Mouse (Mus musculus) naive thymus-derived CD4-positive, alpha-beta T cell, adult 2 months (primary cell): ENCODE data around the gene Ablim1.

Experiments used
- DNase-seq: peaks from one replicate; pipeline ENCODE4 v3.0.0-alpha.2; 2011; ENCODE audit warnings: low read depth

The Ablim1 gene

GRCm38 (mm10) chr19:57219758-57220157 is 95.0 kb downstream of the Ablim1 start:
- no peak for DNase-seq

- DNase-seq, result no peak
These were observed 97.6 kb downstream of the Ablim1 start for GRCm38 (mm10) chr19:57217161-57217560.

- DNase-seq, result no peak
These were observed 99.2 kb downstream of the Ablim1 start for GRCm38 (mm10) chr19:57215527-57215926.

GRCm38 (mm10) chr19:57212406-57212805 is 102.3 kb downstream of the Ablim1 start:
- no peak for DNase-seq

GRCm38 (mm10) chr19:57211444-57212111 is 103.1 kb downstream of the Ablim1 start:
- peak; percentile 51 for DNase-seq

- no peak for DNase-seq
These were observed 103.8 kb downstream of the Ablim1 start for GRCm38 (mm10) chr19:57210924-57211323.

GRCm38 (mm10) chr19:57204101-57204500 is 110.6 kb downstream of the Ablim1 start:
- DNase-seq, result no peak

GRCm38 (mm10) chr19:57202554-57202953 is 112.2 kb downstream of the Ablim1 start:
- no peak for DNase-seq

GRCm38 (mm10) chr19:57201090-57201483 is 113.6 kb downstream of the Ablim1 start:
- no peak for DNase-seq

DNA sequence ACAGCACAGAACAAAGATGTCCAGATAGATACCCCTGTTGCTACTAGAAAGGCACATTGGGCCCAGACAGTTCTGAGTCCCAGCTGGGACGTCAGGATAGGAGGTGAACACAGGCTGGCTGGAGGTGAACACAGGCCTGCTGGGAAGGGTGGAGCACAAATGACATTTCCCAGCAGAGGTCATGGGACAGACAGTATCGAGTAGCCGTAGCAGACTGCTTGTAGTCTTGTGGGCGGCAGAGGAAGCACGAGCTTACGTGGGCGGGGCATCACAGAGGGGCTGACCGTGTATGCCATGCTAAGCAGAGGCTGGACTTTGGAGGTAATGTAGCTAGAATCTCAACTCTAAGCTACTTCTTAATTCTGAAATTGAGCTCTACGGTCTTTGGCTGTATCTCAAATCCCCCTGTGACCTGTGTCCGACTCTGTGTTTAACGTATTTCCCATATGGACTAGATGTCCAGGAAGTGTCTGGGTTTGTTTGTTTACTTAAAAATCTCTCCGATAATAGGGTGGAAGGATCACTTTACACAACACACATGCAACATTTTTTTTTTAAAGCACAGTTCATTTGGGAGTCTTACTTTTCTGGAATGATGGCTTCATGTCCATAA is 114.1 kb downstream of the Ablim1 start:
- DNase-seq, result no peak

DNA sequence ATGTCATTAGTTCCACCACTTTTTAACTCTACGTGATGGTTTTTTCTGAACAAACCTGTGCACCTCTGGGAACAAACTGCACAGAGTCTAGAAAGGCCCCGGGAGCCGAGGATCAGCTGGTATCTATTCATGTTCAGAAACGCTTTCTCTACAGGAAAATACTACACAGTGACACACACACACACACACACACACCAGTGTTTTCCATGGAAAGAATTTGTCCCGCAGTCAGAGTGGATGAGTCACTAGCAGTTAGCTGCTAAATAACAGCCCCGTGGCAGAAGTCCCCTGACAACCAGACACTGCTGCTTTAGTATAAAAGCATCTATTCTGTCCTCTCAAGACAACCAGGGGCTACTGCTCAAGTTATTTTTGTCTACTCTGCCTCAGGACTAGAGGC is 115.4 kb downstream of the Ablim1 start:
- DNase-seq, result no peak

DNA sequence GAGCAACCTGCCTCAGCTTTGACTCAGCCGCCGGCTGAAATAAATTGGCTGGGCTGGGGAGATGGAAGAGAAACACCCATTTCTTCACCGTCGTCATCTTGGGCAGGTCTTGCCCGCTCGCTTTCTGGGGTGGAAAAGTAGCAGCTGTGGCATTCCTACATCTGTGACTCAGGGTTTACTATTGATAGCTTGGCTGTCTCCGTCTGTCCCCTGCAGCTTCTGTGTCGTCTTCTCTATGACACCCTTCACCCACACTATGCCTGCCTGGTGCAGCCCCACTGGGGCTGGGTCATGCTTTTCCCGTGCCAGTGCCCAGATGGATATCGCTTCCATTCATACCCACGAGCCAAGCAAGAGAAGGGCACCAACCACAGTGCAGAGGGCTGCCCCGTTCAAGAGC is 116.2 kb downstream of the Ablim1 start:
- no peak for DNase-seq

DNA sequence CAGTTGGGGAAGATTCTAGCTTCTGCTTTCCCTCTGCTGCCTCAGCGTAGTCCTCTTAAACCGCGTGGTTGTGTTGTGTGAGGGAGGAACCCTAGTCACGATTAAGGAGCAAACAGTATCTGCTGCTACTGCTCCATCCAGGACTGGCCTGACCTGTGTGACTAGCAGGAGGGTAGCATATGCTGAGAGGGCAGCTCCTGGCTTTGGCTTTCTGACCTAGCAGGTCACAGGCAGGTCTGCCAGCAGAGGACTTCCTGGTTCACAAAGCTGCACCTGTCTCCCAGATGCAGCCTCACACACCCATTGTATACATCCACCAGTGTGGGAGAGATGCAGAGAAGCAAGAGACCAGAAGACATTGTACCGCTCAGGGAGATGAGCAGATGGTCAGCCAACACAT is 116.7 kb downstream of the Ablim1 start:
- no peak for DNase-seq

- peak; percentile 23 for DNase-seq
These were observed 117.5 kb downstream of the Ablim1 start for GRCm38 (mm10) chr19:57197043-57197817.

DNA sequence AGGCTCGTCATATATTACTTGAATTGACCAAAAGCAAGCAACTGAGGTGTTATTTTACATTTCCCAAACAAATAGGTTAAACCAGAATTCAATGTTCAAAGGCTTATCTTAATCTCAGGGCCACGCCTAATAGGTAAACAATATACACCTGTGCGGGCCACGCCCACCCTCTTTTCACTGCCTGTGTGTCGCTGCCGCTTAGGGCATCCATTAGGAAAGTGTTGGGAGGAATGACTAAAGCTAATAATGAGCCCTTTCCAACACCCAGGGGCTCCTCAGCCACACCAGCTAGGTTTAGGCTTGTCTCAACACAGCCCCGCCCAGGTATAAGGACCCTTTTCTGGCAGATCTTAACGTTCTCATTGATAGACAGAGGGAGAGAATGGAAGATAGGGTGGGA is 118.1 kb downstream of the Ablim1 start:
- no peak for DNase-seq

GRCm38 (mm10) chr19:57195169-57195930 is 119.4 kb downstream of the Ablim1 start:
- no peak for DNase-seq

GRCm38 (mm10) chr19:57193958-57194357 is 120.8 kb downstream of the Ablim1 start:
- DNase-seq, result peak; percentile 9

DNA sequence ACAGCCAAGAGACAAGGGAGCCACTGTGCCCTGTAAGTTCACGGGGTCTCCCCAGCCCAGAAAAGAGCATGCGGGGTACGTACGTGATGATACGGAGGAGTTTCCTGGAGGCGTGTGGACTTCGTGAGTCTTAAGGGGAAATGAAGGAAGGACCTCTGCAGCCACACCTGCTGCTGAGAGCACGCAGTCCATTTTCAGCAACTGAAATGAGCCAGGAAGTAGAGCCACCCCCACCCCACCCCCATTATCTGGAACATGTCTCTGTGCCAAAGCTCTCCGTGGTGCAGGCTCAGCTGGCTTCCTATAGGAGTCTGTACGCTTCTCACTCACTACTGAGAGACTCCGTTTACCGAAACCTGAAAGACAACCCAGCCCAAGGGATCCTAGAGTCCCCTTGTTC is 121.3 kb downstream of the Ablim1 start:
- no peak for DNase-seq

GRCm38 (mm10) chr19:57191109-57191508 is 123.6 kb downstream of the Ablim1 start:
- no peak for DNase-seq

DNA sequence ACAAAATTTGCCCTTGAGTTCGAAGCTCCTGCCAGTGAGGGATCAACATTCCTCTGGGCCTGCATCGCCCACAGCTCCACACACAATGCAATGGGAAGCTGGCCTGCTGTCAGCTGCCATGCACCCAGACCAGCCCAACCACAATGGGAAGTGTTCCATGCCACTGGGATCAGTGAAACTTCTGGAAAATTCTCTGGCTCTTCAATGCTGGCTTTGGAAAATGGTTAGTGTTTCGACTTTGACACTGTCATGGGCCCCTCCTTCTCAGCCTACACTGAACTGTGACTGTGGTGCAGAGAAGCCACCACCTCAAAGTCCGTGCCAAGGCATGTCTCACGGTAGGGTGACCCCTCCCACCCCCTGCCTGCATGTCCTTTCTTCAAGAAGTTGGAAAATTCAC is 125.3 kb downstream of the Ablim1 start:
- no peak for DNase-seq

DNA sequence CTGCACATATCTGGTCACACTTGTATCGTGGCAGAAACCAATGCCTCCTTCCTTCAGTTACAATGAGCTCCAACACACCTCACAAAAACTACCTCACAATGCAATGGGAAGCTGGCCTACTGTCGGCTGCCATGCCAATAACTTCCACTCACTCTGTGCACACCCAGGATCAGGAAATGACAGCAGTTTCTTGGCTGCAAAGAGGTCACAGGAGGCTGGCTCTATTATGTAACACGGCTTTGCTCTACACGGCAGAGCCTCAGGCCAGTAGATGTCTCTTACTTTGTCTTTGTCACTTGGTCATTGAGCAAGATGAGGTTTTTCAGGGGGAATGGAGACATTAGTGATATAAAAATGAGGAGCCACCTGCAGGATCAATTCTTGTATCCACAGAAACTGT is 126.2 kb downstream of the Ablim1 start:
- no peak for DNase-seq

DNA sequence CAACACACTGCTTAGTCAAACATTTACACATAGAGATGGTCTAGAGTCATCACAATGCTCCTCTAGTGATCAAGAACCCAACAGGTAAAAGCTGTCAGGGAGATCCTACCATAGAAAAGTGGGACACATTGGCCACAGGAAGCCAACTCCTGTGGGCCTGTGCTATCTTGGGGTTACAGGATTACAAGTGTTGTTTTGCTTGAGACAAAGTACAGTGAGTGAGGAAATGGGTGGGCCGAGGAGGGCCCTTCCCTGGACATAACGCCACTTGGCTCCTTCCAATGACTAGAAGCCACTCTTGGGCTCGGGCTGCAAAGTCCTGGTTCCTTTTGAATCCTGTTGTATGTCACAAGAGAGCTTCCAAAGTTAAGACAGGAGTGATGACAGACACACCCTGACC is 129.7 kb downstream of the Ablim1 start:
- DNase-seq, result no peak
